17 mouse cellular contexts compared by ENCODE assay signal in genomic region chr8:82200176-82200575, GRCm38 (mm10).
"Had no signal": no experiment of that assay in that cellular context is flagged by ENCODE, and none has a peak within 500 bp of the region (broad histone marks: within the 10 kb centered on the region; RNA-seq: fewer than 3 reads in every experiment).

No protein-coding gene starts in this region.

- H3K9ac ChIP-seq: liver, postnatal 0 days; lung, embryonic 15.5 days; midbrain, embryonic 13.5 days; neural tube, embryonic 12.5 days; stomach, embryonic 15.5 days had no signal

- DNase-seq: liver, postnatal 0 days; lung, adult 2 months; lung, postnatal 14 days; lung, postnatal 36 days; right cerebral cortex, postnatal 14 days; thymus, adult 2 months; thymus, postnatal 25 days had no signal

- H3K4me2 ChIP-seq: lung, embryonic 15.5 days; midbrain, embryonic 11.5 days; midbrain, embryonic 13.5 days; neural tube, embryonic 12.5 days; stomach, embryonic 15.5 days had no signal

- ATAC-seq: liver, postnatal 0 days; lung, postnatal 0 days; midbrain, embryonic 13.5 days; midbrain, embryonic 16.5 days had no signal

- H3K27ac ChIP-seq: lung, embryonic 15.5 days; macrophage; midbrain, embryonic 13.5 days; neural tube, embryonic 12.5 days; stomach, embryonic 15.5 days; stomach, postnatal 0 days had no signal

- H3K4me1 ChIP-seq: lung, embryonic 15.5 days; megakaryocyte, embryonic 14.5 days; midbrain, embryonic 13.5 days; neural tube, embryonic 12.5 days; stomach, embryonic 15.5 days had no signal

- H3K27me3 ChIP-seq: lung, embryonic 15.5 days; midbrain, embryonic 13.5 days; neural tube, embryonic 12.5 days; stomach, embryonic 15.5 days had no signal

- H3K9me3 ChIP-seq: lung, embryonic 15.5 days; megakaryocyte, embryonic 14.5 days; midbrain, embryonic 13.5 days; neural tube, embryonic 12.5 days; stomach, embryonic 15.5 days had no signal

- H3K36me3 ChIP-seq: lung, embryonic 15.5 days; midbrain, embryonic 13.5 days; neural tube, embryonic 12.5 days; stomach, embryonic 15.5 days had no signal

- H3K4me3 ChIP-seq: lung, embryonic 15.5 days; megakaryocyte, embryonic 14.5 days; midbrain, embryonic 13.5 days; neural tube, embryonic 12.5 days; stomach, embryonic 15.5 days had no signal
